Mouse (Mus musculus): Measurements from ENCODE around the gene Mafb. TPM values are rescaled to one million over a fixed set of nuclear protein-coding genes. Genes with fewer than 3 reads are reported as not detected.
A peak's percentile ranks its signal among the peaks of the same experiment; 100 is the strongest.

Gene Mafb
- total and polyA plus RNA-seq, 2 experiments from 2014 or later: 5.8 to 9.0 TPM

GRCm38 (mm10) chr2:160361442-160362121 lies 5.3 kb downstream of the Mafb start:
- H3K4me1 ChIP-seq (ENCODE audit: insufficient read depth, low read length): peaks cover 7% of the 10 kb centered on the region; the same call in 1 of the 2 replicates
- no peak overlapping the region for H3K27ac ChIP-seq (ENCODE audit: low read depth, low read length)
- H3K36me3 ChIP-seq (ENCODE audit: insufficient read depth, low read length): no peaks in the 10 kb centered on the region
- ATAC-seq (ENCODE audit: low FRiP score) (no peak), DNase-seq (ENCODE audit: low spot score) (no peak)
- TF ChIP-seq CTCF (IDR thresholded peaks at IDR 0.05): no peak
- no peak overlapping the region for H3K9ac ChIP-seq (replicated peaks; ENCODE audit: low read length, poor library complexity, severe bottlenecking)
- 26% methylated on average over 16 of the region's 16 CpGs for WGBS
- no peaks in the 10 kb centered on the region for H3K9me3 ChIP-seq (ENCODE audit: low read length)
- no peak overlapping the region for H3K4me2 ChIP-seq (ENCODE audit: low read depth, low read length, poor library complexity, severe bottlenecking)
- peaks cover 73% of the 10 kb centered on the region for H3K27me3 ChIP-seq (ENCODE audit: insufficient read depth, low read length)
- no peak overlapping the region for H3K4me3 ChIP-seq (ENCODE audit: low read depth, low read length)

GRCm38 (mm10) chr2:160360234-160360874 lies 6.5 kb downstream of the Mafb start:
- H3K27me3 ChIP-seq (ENCODE audit: insufficient read depth, low read length): peaks cover 64% of the 10 kb centered on the region
- H3K4me3 ChIP-seq (ENCODE audit: low read depth, low read length): no peak overlapping the region
- H3K4me2 ChIP-seq (ENCODE audit: low read depth, low read length, poor library complexity, severe bottlenecking): no peak overlapping the region
- peaks cover 3% of the 10 kb centered on the region; the same call in 1 of the 2 replicates for H3K4me1 ChIP-seq (ENCODE audit: insufficient read depth, low read length)
- no peaks in the 10 kb centered on the region for H3K9me3 ChIP-seq (ENCODE audit: low read length)
- H3K27ac ChIP-seq (ENCODE audit: low read depth, low read length): no peak overlapping the region
- WGBS: 31% methylated on average over 8 of the region's 8 CpGs
- H3K9ac ChIP-seq (replicated peaks; ENCODE audit: low read length, poor library complexity, severe bottlenecking): no peak overlapping the region
- DNase-seq (ENCODE audit: low spot score) (no peak), ATAC-seq (ENCODE audit: low FRiP score) (no peak)
- no peak for TF ChIP-seq CTCF (IDR thresholded peaks at IDR 0.05)
- H3K36me3 ChIP-seq (ENCODE audit: insufficient read depth, low read length): no peaks in the 10 kb centered on the region

DNA sequence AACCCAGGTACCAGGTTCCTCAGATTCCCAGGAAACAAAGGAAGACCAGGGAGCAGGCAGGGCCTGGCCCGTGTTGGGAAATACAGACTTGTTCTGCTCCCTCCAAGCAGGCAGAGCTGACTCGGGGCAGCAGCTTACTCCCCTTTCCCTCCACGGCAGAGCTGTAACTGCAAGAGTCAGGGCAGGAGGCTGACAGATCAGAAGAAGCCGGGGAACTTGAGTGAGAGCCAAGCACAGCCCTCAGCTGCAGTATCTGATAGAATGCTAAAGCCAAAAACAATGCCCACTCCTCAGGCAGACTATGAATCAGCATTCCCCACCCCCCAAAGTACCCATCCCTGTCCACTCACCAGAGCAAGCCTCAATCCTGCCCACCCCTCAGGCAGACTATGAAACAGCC lies 8.0 kb downstream of the Mafb start:
- H3K36me3 ChIP-seq (ENCODE audit: insufficient read depth, low read length): no peaks in the 10 kb centered on the region
- no peaks in the 10 kb centered on the region for H3K9me3 ChIP-seq (ENCODE audit: low read length)
- 16% methylated on average over 4 of the region's 4 CpGs for WGBS
- no peak overlapping the region for H3K27ac ChIP-seq (ENCODE audit: low read depth, low read length)
- no peak overlapping the region for H3K9ac ChIP-seq (replicated peaks; ENCODE audit: low read length, poor library complexity, severe bottlenecking)
- H3K27me3 ChIP-seq (ENCODE audit: insufficient read depth, low read length): peaks cover 61% of the 10 kb centered on the region
- TF ChIP-seq CTCF (IDR thresholded peaks at IDR 0.05): no peak
- no peaks in the 10 kb centered on the region for H3K4me1 ChIP-seq (ENCODE audit: insufficient read depth, low read length)
- H3K4me2 ChIP-seq (ENCODE audit: low read depth, low read length, poor library complexity, severe bottlenecking): no peak overlapping the region
- H3K4me3 ChIP-seq (ENCODE audit: low read depth, low read length): no peak overlapping the region
- no peak for DNase-seq (ENCODE audit: low spot score)
- ATAC-seq (ENCODE audit: low FRiP score): no peak

DNA sequence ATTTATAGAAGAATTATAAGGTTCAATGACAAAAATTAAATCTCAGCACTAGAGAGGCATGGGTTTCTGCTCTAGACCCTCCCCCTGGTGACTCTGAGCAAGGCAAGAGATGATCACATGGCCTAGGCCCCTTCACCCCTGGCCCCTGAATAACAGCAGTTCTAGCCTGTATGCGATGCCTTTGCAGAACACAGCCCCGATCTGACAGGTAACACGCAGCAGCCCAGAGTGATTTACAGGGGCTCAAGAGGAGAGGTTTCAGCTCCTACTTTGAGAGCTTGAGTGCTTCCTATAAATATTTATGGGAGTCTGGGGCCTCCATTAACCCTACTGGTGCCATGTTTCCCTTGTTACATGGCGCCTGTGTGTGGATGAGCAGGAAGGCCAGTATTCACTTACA lies 9.4 kb downstream of the Mafb start:
- Histone ChIP-seq H3K9me3 (ENCODE audit: low read length) (no peaks in the 10 kb centered on the region), H3K4me2 (ENCODE audit: low read depth, low read length, poor library complexity, severe bottlenecking) (no peak overlapping the region), H3K27ac (ENCODE audit: low read depth, low read length) (no peak overlapping the region), H3K4me1 (ENCODE audit: insufficient read depth, low read length) (no peaks in the 10 kb centered on the region), H3K27me3 (ENCODE audit: insufficient read depth, low read length) (peaks cover 51% of the 10 kb centered on the region), H3K9ac (replicated peaks; ENCODE audit: low read length, poor library complexity, severe bottlenecking) (no peak overlapping the region), H3K36me3 (ENCODE audit: insufficient read depth, low read length) (no peaks in the 10 kb centered on the region), H3K4me3 (ENCODE audit: low read depth, low read length) (no peak overlapping the region)
- ATAC-seq (ENCODE audit: low FRiP score) (no peak), DNase-seq (ENCODE audit: low spot score) (no peak)
- WGBS: 51% methylated on average over 4 of the region's 4 CpGs
- TF ChIP-seq CTCF (IDR thresholded peaks at IDR 0.05): no peak

DNA sequence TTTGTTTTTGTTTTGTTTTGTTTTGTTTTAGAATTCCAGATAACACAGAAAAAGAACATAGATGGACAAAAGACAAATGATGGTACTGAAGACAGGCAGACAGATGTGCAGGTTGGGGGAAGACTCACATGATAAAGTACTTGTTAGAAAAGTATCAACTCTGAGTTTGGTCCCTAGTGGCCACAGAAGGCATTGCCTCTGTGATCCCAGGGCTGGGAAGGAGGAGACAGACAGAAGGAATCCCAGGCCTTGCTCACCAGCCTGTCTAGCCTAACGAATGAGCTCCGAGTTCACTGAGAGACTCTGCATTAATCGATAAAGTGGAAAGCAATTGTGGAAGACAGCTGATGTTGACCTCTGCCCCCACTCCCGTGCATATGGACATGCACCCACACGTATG lies 10.7 kb downstream of the Mafb start:
- H3K9ac ChIP-seq (replicated peaks; ENCODE audit: low read length, poor library complexity, severe bottlenecking): no peak overlapping the region
- no peak overlapping the region for H3K27ac ChIP-seq (ENCODE audit: low read depth, low read length)
- H3K4me1 ChIP-seq (ENCODE audit: insufficient read depth, low read length): no peaks in the 10 kb centered on the region
- no peak for ATAC-seq (ENCODE audit: low FRiP score)
- no peak overlapping the region for H3K4me2 ChIP-seq (ENCODE audit: low read depth, low read length, poor library complexity, severe bottlenecking)
- H3K36me3 ChIP-seq (ENCODE audit: insufficient read depth, low read length): no peaks in the 10 kb centered on the region
- no peak for DNase-seq (ENCODE audit: low spot score)
- peaks cover 40% of the 10 kb centered on the region for H3K27me3 ChIP-seq (ENCODE audit: insufficient read depth, low read length)
- peak; percentile 65 for TF ChIP-seq CTCF (IDR thresholded peaks at IDR 0.05)
- H3K9me3 ChIP-seq (ENCODE audit: low read length): no peaks in the 10 kb centered on the region
- WGBS: 62% methylated on average over 5 of the region's 5 CpGs
- no peak overlapping the region for H3K4me3 ChIP-seq (ENCODE audit: low read depth, low read length)

DNA sequence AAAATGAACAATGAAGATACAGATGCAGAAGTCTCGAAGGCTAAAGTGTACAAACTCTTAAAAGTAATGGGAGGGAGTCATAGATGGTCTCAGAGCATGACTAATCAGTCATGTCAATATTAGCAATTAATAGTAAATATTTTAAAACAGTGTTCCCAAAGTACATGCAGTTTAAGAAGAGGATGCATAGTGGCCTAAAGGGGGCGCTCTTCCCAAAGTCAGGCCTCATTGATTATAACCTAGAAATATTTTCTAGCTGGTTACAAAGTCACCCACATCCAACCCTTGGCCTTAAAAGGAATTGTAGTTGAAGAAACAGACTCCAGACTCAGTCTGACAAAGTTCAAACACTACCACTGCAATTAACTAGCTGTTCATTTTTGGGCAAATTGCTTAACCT lies 12.5 kb downstream of the Mafb start:
- Histone ChIP-seq H3K4me2 (ENCODE audit: low read depth, low read length, poor library complexity, severe bottlenecking) (no peak overlapping the region), H3K4me1 (ENCODE audit: insufficient read depth, low read length) (no peaks in the 10 kb centered on the region), H3K36me3 (ENCODE audit: insufficient read depth, low read length) (no peaks in the 10 kb centered on the region), H3K4me3 (ENCODE audit: low read depth, low read length) (no peak overlapping the region), H3K27ac (ENCODE audit: low read depth, low read length) (no peak overlapping the region), H3K27me3 (ENCODE audit: insufficient read depth, low read length) (peaks cover 24% of the 10 kb centered on the region), H3K9me3 (ENCODE audit: low read length) (no peaks in the 10 kb centered on the region), H3K9ac (replicated peaks; ENCODE audit: low read length, poor library complexity, severe bottlenecking) (no peak overlapping the region)
- no peak for DNase-seq (ENCODE audit: low spot score)
- no peak for ATAC-seq (ENCODE audit: low FRiP score)
- TF ChIP-seq CTCF (IDR thresholded peaks at IDR 0.05): no peak
- 67% methylated on average over 2 of the region's 2 CpGs for WGBS

Data from midbrain, postnatal 0 days (tissue).